Mouse (Mus musculus): Measurements from ENCODE around the gene Celf5.

- TF ChIP-seq CTCF (IDR thresholded peaks at IDR 0.05; ENCODE audit: low read depth) (no peak), EP300 (IDR thresholded peaks at IDR 0.05; ENCODE audit: low read depth) (no peak)
Observed at GRCm38 (mm10) chr10:81457624-81458023, 24.9 kb downstream of the Celf5 start.
